Mouse (Mus musculus) embryo, embryonic 11.5 days (tissue): ENCODE measurements around the gene Zfp709.
A peak's percentile ranks its signal among the peaks of the same experiment; 100 is the strongest.
"Not testable (repeated sequence)": the region's sequence is repeated elsewhere in the genome, so short reads cannot be mapped to it uniquely, and the experiment has no call there.

Source experiments
- DNase-seq: peaks from one replicate; pipeline ENCODE4 v3.0.0-alpha.2; 2012; ENCODE audit warnings: low read depth, low spot score

Zfp709 gene

GRCm38 (mm10) chr8:71881618-71882274, at the start of gene Zfp709:
Zfp709 (plus strand) TSS chr8:71882019.
- DNase-seq, result peak; percentile 45

GRCm38 (mm10) chr8:71838207-71838606, 43.6 kb upstream of the Zfp709 start:
- not testable (repeated sequence) for DNase-seq

DNA sequence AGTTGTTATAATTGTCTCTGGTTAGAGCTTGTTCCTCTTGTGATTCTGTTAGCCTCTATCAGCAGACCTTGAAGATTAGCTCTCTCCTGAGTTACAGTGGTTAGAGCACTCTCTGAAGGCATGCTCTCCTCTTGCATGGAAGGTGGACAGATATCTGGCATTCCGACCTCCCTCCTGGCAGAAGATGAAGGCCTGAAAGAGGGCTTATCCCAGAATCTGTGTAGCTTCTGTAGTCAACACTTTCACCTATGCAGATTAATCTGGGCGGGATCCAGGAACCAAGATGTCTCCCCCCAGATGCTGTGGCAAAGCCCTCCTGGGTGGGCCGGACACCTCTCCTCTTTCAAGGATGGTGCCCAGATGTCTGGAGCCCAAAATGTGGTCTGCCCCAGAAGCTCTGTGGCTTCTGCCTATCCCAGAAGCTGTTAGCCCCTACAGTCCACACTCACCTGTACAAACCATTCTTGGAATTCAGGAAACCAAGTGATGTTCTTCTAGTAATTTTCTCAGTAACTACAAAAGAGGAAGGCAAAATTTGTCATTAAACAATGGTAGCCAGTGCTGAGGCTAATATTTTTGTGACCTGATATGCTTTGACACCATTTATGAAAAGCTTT, 40.5 kb upstream of the Zfp709 start:
- DNase-seq, result not testable (repeated sequence)

GRCm38 (mm10) chr8:71842476-71842875, 39.3 kb upstream of the Zfp709 start:
- DNase-seq, result not testable (repeated sequence)

DNA sequence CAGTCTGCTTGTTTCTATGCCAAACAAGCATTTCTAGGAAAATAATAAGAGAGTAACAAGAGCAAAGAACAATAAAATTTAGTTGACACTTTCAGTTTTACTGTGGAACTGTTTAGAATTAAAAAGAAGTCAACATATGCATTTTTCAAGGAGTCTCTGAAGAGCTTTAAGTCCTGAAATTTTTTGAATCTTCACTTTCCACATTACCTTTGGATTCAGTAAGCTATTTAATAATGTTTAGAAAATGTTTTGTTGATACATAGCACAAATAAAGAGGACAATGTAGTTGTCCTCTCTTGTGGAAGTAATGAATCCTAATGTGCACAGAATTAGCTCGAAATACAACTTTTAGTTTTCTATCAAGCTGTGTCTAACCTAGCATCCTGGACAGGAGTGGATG, 37.4 kb upstream of the Zfp709 start:
- DNase-seq, result not testable (repeated sequence)

DNA sequence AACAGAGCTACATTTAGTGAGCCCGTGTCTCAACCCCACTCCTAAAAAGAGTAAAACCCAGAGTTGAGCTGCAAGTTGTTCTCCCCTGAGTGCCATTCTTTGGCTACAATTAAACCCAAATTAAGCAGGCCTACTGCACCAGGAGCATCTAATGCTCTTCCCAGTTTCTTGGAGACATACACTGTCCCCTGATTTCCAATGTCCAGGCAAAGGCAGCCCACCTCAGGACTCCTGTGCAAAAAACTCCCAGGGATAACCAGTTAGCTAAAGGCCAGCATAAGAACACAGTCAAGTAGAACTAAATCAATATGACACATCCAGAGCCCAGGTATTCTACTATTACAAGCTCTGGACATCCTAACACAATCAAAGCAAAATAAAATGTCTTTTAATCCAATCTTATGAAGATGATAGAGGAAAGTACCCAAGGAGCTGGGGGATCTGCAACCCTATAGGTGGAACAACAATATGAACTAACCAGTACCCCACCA, 35.8 kb upstream of the Zfp709 start:
- DNase-seq, result not testable (repeated sequence)

DNA sequence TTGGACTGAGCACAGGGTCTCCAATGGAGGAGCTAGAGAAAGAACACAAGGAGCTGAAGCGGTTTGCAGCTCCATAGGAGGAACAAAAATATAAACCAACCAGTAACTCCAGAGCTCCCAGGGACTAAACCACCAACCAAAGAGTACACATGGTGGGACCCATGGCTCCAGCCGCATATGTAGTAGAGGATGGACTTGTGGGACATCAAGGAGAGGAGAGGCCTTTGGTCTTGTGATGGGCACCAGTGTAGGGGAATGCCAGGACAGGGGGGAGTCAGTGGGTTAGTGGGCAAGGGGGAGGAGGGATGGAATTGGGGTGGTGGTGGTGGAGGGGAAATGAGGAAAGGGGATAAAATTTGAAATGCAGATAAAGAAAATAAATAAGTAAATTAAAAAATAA, 35.1 kb upstream of the Zfp709 start:
- DNase-seq, result not testable (repeated sequence)

- not testable (repeated sequence) for DNase-seq
Measured at GRCm38 (mm10) chr8:71851014-71851413, 30.8 kb upstream of the Zfp709 start.

- DNase-seq, result not testable (repeated sequence)
Measured at GRCm38 (mm10) chr8:71853360-71853759, 28.5 kb upstream of the Zfp709 start.

- not testable (repeated sequence) for DNase-seq
Measured at GRCm38 (mm10) chr8:71856630-71857328, 25.0 kb upstream of the Zfp709 start.

DNA sequence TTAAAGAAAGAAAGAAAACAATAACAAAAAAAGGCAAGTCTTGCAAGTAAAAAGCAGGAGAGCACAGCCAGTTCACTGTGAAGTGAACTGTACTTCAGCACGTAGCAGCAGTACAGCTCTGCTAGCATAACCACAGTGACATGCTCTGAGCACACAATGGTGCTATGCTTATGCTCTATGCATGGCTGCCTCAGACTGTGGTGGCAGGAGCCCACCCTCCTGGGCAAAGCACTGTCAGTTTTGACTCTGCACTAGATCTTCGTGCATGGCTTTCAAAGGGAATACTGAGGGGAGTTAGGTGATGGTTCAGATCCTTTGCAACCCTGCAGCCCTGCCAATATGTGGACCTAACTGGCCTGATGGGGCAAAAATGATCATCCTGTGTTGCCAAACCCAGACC, 24.5 kb upstream of the Zfp709 start:
- DNase-seq, result not testable (repeated sequence)

DNA sequence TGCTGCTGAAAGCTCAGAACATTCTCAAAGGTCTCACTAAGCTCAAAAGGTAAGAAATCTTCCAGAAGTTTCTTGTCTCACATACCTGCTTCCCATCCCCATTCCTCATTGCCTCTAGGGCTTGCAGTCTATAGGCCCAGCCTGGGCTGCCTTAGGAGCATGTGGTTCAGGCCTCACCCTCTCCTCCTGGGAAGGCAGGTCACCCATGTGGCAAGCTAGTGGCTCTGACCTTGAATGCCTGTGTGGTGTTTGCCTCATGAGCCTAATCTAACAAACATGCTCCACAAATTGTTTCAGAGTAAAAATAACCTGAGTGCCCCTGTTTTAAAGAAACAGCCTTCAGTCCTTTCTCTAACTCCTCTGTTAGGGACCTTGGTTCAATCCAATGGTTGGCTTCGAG, 20.3 kb upstream of the Zfp709 start:
- not testable (repeated sequence) for DNase-seq

GRCm38 (mm10) chr8:71862038-71862437, 19.8 kb upstream of the Zfp709 start:
- DNase-seq, result not testable (repeated sequence)

DNA sequence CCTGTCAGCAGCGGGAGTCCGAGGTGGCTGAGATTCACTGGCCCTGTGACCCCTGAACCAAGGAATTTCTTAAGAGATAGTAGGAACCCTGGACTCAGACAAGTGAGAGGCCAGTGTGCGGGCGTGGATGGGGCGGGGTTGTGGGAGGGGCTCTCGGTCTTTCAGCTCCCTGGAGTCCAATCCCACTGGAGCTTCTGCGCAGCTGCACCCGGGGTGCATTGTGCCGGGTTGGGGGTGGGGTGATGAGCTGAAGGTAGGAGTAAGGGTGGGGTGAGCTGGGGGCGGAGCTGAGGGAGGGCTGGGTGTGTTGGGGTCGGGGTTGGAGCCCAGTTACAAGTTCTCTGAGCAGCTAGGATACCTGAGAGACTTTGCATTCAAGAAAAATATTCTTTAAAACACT, 18.8 kb downstream of the Zfp709 start:
- DNase-seq, result not testable (repeated sequence)

- DNase-seq, result not testable (repeated sequence)
Measured at GRCm38 (mm10) chr8:71903084-71903483, 21.3 kb downstream of the Zfp709 start.

GRCm38 (mm10) chr8:71906809-71907208, 25.0 kb downstream of the Zfp709 start:
- DNase-seq, result no peak

GRCm38 (mm10) chr8:71907798-71908257, 26.0 kb downstream of the Zfp709 start:
- no peak for DNase-seq

DNA sequence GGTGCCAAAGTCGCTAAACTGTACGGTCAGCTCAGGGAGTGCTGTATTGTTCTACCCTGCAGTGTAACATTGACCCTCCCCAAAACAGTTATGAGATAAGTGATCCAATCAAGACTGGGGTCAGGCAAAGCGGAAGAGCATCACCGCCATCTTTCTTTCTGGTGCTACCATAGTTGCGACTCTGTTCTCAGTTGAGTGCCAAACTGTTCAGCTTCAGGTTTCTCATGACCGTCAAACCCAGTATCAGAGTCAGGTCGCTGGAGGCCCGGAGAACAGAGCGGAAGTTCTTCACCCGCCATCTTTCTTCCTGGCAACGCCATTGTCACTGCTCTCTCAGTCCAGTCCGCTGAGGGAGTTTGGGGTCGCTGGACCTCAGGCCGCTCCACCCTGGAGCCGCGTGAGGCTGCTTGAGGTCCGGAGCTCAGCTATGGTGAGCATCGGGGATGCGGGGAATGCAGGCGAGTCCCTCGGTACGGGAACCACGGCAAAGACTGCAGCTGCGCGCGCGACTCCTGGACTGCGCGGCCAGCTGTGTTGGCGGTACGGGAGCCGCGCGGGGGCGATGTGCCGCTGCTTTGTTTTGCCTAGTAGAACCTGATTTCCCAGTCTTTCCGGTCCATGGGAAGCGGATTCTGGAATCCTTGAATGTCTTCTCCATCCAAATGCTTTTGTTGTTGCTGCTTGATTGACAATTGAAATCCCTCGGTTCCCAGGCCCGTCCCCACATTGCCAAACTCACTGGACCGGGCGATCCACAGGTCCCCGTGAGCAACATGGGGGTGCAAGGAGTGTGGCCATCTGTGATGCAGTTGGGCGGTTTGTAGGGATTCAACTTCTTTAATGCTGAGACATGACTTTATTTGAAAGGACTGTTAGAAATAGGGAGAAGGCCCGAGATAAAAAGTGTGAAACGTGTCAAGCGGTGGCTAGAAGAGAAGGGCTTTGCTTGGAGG, 26.8 kb downstream of the Zfp709 start, which contains the start of the genes Zfp882 and Zfp617:
TSS of gene Zfp882 (plus strand) at position 300 of the 953 bp plus-strand sequence.
TSS of gene Zfp617 (plus strand) at position 327 of the 953 bp plus-strand sequence.
- DNase-seq, result peak; percentile 79

GRCm38 (mm10) chr8:71912286-71912685, 30.5 kb downstream of the Zfp709 start:
- no peak for DNase-seq

GRCm38 (mm10) chr8:71922567-71923401, 41.0 kb downstream of the Zfp709 start:
- DNase-seq, result peak; percentile 86
